Mouse (Mus musculus) neural tube, embryonic 10.5 days (tissue): Measurements from ENCODE around the gene Tprn.

Experiments used
- DNase-seq: peaks from one replicate; pipeline ENCODE4 v3.0.0-alpha.2; 2017; ENCODE audit warnings: low spot score; ENCODE audit errors: extremely low spot score

Gene Tprn

DNA sequence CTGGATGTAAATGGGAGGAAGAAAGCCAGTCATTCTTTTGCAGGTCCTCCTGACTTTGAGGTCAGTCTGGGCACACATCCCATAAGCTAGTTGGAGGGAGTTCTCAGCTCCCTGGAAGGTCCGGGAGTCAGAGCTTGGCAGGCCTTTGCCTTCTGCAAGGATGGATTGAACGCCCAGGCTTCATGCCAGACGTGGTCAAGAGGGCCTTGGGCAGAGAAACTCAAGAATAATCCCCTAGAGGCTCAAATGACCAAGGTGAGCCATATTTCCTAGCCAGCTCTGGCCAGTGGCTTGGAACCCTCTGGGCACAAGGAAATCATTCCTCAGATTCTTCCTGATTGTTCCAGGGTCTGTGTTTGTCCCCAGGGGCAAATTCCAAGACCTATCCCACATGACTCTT is 2.4 kb downstream of the Tprn start:
- DNase-seq = no peak

- DNase-seq = no peak
Measured at GRCm38 (mm10) chr2:25265897-25266656, 3.7 kb downstream of the Tprn start.

DNA sequence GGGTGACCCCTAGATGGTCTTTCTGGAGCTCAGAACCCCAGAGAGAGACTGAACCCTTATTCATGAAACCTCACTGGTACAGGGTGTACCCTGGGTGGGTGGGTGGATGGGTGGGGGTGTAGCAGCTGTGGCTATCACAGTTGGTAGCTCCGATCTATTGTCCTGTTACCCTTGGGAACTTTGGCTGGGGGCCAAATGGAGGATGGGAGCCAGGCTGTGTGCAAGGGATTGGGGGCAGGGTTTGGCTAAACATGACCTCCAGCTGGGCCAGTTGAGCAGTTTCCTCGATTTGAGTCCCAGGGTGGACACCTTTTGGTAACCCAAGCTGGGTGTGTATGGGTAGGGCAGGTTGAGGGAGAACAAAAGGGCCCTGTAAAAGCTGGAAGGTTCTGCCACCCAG is 4.3 kb downstream of the Tprn start:
- no peak for DNase-seq

- no peak for DNase-seq
Measured at GRCm38 (mm10) chr2:25267241-25267640, 4.8 kb downstream of the Tprn start.

- DNase-seq = no peak
Measured at GRCm38 (mm10) chr2:25267746-25268309, 5.4 kb downstream of the Tprn start.

DNA sequence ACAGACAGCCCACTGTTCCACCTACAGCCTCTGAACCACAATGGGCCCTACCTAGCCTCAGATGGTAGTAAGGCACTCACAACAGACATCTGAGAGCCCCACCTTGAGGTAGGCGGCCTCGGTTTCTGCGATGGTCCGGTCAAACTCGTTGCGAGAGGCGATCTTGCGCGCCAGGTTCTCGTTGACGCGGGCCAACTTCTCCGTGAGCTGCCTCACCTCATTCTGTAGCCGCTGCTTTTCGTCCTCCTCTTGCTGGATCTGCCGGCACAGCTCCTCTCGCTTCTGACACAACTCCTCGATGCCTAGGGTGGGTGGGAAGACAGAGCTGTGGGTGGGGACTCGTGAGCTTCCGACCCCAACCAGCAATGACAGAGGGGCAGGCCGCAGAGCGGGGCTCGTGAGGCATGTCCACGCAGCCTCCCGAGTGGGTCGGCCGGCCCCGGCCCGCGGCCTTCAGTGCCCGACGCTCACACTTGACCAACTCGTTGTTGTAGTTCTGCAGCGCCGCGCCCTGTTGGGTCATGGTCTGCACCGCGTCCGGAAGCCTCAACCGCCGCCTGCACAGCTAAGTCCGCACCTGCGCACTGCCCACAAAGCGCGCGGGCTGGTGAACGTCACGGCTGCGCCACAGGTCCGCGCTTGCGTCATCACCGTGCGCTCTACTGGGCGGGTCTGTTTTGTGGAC is 9.6 kb downstream of the Tprn start, which contains the start of the genes Ssna1 and Anapc2:
Gene Ssna1, minus strand, starts transcription at position 612 of the 685 bp plus-strand sequence.
Gene Anapc2, plus strand, starts transcription at position 652 of the 685 bp plus-strand sequence.
- peak; percentile 99 for DNase-seq

DNA sequence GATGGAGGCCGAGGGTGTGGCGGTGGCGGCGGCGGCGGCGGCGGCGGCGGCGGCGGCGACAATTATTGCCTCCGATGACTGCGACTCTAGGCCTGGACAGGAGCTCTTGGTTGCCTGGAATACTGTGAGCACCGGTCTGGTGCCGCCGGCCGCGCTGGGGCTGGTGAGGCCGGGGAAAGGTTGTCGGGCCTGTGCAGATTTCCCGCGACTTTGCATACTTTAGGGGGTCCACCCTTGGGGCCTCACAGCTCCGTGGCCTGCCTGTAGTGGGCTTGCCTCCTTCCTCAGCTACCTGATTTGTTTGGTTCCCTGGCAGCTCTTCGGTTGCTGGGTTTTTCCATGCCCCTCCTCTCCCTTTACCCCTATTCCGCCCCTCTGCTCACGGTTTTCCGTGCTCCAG is 10.1 kb downstream of the Tprn start:
- no peak for DNase-seq

- no peak for DNase-seq
Measured at GRCm38 (mm10) chr2:25273010-25273409, 10.6 kb downstream of the Tprn start.

GRCm38 (mm10) chr2:25278928-25279882 is 16.8 kb downstream of the Tprn start:
- DNase-seq = peak; percentile 64

- DNase-seq = no peak
Measured at GRCm38 (mm10) chr2:25285551-25285950, 23.1 kb downstream of the Tprn start.

GRCm38 (mm10) chr2:25286314-25286713 is 23.9 kb downstream of the Tprn start:
- DNase-seq = no peak

- DNase-seq = no peak
Measured at GRCm38 (mm10) chr2:25286837-25287636, 24.6 kb downstream of the Tprn start.

- DNase-seq = no peak
Measured at GRCm38 (mm10) chr2:25287927-25288649, 25.7 kb downstream of the Tprn start, which contains the start of gene Tmem210. Gene Tmem210, plus strand, starts transcription at chr2:25288145.

GRCm38 (mm10) chr2:25288734-25289345 is 26.4 kb downstream of the Tprn start:
- no peak for DNase-seq

- no peak for DNase-seq
Measured at GRCm38 (mm10) chr2:25289651-25290050, 27.2 kb downstream of the Tprn start, which contains the start of gene Lrrc26. Gene Lrrc26, plus strand, starts transcription at chr2:25289915.

DNA sequence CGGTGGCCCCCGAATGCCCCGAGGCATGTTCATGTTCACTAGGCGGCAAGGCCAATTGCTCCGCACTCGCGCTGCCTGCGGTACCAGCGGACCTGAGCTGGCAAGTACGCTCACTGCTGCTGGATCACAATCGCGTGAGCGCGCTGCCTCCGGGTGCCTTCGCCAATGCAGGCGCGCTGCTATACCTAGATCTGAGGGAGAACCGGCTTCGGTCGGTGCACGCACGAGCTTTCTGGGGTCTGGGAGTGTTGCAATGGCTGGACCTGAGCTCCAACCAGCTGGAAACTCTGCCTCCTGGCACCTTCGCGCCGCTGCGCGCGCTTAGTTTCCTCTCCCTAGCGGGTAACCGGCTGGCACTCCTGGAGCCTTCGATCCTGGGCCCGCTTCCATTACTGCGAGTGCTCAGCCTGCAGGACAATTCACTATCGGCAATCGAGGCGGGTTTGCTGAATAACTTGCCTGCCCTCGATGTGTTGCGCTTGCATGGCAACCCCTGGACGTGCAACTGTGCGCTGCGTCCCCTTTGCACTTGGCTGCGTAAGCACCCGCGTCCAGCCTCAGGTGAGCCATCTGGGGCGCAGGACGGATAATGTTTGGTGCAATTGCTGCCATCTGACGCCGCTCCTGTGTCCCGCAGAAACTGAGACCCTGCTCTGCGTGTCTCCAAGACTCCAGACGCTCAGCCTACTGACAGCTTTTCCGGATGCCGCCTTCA is 27.8 kb downstream of the Tprn start:
- DNase-seq = no peak

GRCm38 (mm10) chr2:25290816-25291130 is 28.4 kb downstream of the Tprn start:
- DNase-seq = no peak

DNA sequence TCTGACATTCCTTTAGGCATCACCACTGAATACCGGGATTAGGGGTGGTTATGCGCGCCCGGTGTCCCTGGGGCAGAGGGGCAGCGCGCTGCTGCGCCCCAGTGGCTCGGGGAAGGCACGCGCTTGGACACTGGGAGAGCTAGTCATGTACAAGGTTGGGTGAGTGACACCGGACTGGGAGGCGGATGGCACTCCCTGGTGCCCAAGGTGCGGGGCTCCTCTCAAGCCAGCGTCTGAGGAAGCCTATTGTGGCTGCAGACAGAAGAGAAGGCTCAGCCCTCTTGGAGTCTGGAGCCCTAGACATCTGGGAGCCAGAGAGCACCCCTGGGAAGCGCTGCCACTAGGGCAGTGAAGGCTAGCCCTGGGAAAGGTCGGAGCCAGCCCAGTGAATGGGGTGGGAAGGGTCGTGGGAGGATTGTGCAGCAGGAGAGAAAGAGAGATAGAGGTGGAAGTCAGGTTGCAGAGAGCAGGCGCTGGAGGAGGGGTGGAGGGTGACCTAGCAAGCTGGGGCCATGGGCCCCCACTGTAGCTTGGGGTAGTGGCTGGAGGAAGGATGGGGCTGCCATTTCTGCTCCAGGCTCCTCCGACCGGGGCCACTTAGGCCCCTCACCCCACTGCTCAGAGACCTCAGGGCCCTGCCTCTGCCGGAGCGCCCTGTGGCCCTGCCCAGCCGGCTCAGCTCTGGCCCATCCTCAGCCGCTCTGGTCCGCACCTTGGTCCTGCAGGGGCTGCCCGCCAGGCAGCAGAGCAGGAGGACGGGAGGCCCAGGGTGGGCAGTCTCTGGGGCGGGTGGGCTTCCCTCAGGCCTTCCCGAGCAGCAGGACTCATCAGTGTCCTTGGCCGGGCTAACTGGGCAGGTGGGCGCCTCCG is 29.0 kb downstream of the Tprn start:
- peak; percentile 33 for DNase-seq
